Mouse (Mus musculus): ENCODE measurements at regions not wholly inside any gene's neighbourhood (a gene's known extent, or its start where the extent isn't known, plus 50 kb on each side); places are given as distances from the start of the nearest gene placed in this dataset.
A peak's percentile ranks its signal among the peaks of the same experiment; 100 is the strongest.
"Not testable (repeated sequence)": the region's sequence is repeated elsewhere in the genome, so short reads cannot be mapped to it uniquely, and the experiment has no call there.

- CTCF ChIA-PET: interaction anchor here (0.7 to 3.3 kb wide), 14 partner anchors 11 to 221 kb away, joined by 3 to 19 read pairs (median 4); no protein-coding TSS in a partner anchor
- H3K27me3 ChIP-seq: no peaks in the 10 kb centered on the region
- in situ Hi-C loops (cut with MboI; ENCODE audit: low pct_unique_long_range_greater_than_20kb): loop anchor here (5.0 kb wide), 4 partner anchors 54 to 414 kb away; no protein-coding TSS in a partner anchor
- no peak for ATAC-seq
- no peak for DNase-seq (ENCODE audit: low read depth, low spot score)
- no peak for TF ChIP-seq CTCF (IDR thresholded peaks at IDR 0.05)
- POLR2A ChIA-PET: interaction anchor here (0.7 to 1.1 kb wide), 2 partner anchors 216 to 414 kb away, joined by 4 to 6 read pairs; no protein-coding TSS in a partner anchor
Measured at GRCm38 (mm10) chr17:83972874-83973273, 125.1 kb upstream of the Haao start.

DNA sequence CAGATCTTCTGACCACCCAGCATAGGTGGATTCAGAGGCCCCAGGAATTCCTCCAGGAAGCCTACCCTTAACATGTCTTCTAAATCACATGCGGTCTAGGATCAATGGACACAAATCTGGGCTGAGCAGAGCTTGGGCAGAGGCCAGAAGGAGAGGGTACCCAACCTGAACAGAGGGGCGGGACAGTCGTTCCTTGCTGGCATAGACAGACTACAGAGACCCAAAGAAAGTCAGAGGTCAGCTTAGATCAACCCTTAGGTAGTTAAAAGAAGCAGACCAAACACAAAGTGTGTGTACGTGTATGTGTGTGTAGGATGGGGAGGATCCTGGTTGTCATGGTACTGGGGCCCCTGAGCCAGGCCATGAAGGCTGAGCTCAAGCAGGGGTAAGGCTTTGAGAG lies 124.7 kb upstream of the Haao start:
- ATAC-seq (no peak), DNase-seq (ENCODE audit: low read depth, low spot score) (no peak)
- ChIA-PET CTCF (interaction anchor here (0.7 to 3.3 kb wide), 14 partner anchors 11 to 221 kb away, joined by 3 to 19 read pairs (median 4); no protein-coding TSS in a partner anchor), POLR2A (no interaction called here)
- no peak for TF ChIP-seq CTCF (IDR thresholded peaks at IDR 0.05)
- in situ Hi-C loops (cut with MboI; ENCODE audit: low pct_unique_long_range_greater_than_20kb): loop anchor here (5.0 kb wide), 4 partner anchors 55 to 415 kb away; no protein-coding TSS in a partner anchor
- no peaks in the 10 kb centered on the region for H3K27me3 ChIP-seq

- ChIA-PET CTCF (interaction anchor here (1.0 to 3.3 kb wide), 7 partner anchors 24 to 219 kb away, joined by 3 to 19 read pairs (median 5); no protein-coding TSS in a partner anchor), POLR2A (no interaction called here)
- DNase-seq (ENCODE audit: low read depth, low spot score) (no peak), ATAC-seq (no peak)
- in situ Hi-C loops (cut with MboI; ENCODE audit: low pct_unique_long_range_greater_than_20kb): loop anchor here (5.0 kb wide), 4 partner anchors 55 to 415 kb away; no protein-coding TSS in a partner anchor
- H3K27me3 ChIP-seq: no peaks in the 10 kb centered on the region
- no peak for TF ChIP-seq CTCF (IDR thresholded peaks at IDR 0.05)
Measured at GRCm38 (mm10) chr17:83972026-83972425, 124.3 kb upstream of the Haao start.

DNA sequence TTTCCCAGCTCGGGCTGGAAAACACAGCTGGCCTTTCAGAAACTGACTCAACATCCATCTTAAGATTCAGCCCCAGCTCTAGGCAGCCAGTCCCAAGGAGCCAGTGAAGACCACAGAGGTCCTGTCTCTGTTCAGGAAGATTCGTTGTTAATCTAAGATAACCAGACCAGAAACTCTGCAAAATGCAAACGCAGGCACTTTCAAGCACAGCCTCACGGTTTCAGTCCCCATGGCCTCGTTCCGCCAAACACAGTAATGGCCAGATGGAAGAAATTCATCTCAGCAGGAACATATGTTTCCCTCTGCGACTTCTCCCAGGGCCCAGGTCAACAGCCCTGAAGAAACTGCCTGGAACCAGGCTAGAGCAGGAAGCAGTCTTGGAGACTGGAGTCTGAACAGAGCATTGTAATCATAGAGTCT lies 121.7 kb upstream of the Haao start:
- in situ Hi-C loops (cut with MboI; ENCODE audit: low pct_unique_long_range_greater_than_20kb): no loop called here
- CTCF ChIA-PET: interaction anchor here (0.9 to 1.8 kb wide), 3 partner anchors 9 to 66 kb away, joined by 3 to 4 read pairs (median 3); no protein-coding TSS in a partner anchor
- POLR2A ChIA-PET: no interaction called here
- H3K27me3 ChIP-seq: no peaks in the 10 kb centered on the region
- no peak for ATAC-seq
- DNase-seq (ENCODE audit: low read depth, low spot score): no peak
- no peak for TF ChIP-seq CTCF (IDR thresholded peaks at IDR 0.05)

- DNase-seq (ENCODE audit: low read depth, low spot score); H3K27me3 ChIP-seq; in situ Hi-C loops (cut with MboI; ENCODE audit: low pct_unique_long_range_greater_than_20kb); ATAC-seq: not testable (repeated sequence)
- CTCF ChIA-PET: interaction anchor here (0.9 kb wide), 1 partner anchor 50 kb away, joined by 3 read pairs; no protein-coding TSS in a partner anchor
- POLR2A ChIA-PET: interaction anchor here (0.9 kb wide), 1 partner anchor 72 kb away, joined by 3 read pairs; no protein-coding TSS in a partner anchor
Measured at GRCm38 (mm10) chr17:83968124-83968523, 120.4 kb upstream of the Haao start.

GRCm38 (mm10) chr17:83967007-83967406 lies 119.2 kb upstream of the Haao start:
- no peaks in the 10 kb centered on the region for H3K27me3 ChIP-seq
- POLR2A ChIA-PET: no interaction called here
- TF ChIP-seq CTCF (IDR thresholded peaks at IDR 0.05): no peak
- in situ Hi-C loops (cut with MboI; ENCODE audit: low pct_unique_long_range_greater_than_20kb): no loop called here
- DNase-seq (ENCODE audit: low read depth, low spot score): no peak
- CTCF ChIA-PET: no interaction called here
- ATAC-seq: no peak

DNA sequence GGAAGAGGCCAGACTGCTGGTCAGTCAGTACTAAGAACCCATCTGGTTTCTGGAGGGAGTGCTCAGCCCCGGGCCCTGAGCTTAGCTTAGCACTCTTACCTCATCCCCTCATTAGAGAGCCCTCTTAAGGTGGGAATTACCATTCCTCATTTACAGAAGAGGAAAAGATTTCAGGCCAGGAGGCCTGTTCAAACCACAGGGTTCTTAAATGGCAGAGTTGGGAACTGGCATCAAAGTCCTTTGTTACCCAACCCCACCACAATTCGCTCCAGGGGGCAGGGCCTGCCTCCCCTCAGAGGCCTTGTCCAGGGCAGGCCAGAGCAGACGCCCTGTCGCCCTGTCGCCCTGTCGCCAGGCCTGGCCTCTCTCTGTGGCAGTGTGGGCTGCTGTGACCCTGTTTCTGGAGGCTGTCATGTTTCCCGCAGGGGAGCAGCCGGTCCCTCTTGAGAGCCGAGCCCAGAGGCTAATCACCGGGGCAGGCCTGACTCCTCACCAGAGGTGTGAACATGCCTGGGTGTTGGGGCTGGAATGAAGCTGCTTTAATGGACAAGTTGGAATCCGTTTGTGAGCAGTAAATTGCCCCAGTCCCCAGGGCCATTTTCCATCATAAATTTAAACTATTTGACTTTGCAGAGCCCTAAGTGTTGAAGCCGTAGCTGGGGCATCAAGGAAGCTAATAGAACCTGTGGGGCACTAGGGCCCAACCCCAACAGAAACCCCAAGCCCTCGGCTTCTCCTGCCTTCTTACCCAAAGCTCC lies 116.9 kb upstream of the Haao start:
- no peak for TF ChIP-seq CTCF (IDR thresholded peaks at IDR 0.05)
- in situ Hi-C loops (cut with MboI; ENCODE audit: low pct_unique_long_range_greater_than_20kb): no loop called here
- H3K27me3 ChIP-seq: no peaks in the 10 kb centered on the region
- ChIA-PET POLR2A (no interaction called here), CTCF (interaction anchor here (1.0 to 1.1 kb wide), 2 partner anchors 62 to 64 kb away, joined by 3 to 4 read pairs; no protein-coding TSS in a partner anchor)
- DNase-seq (ENCODE audit: low read depth, low spot score) (peak; percentile 62), ATAC-seq (peak; percentile 55)

- DNase-seq (ENCODE audit: low read depth, low spot score) (no peak), ATAC-seq (no peak)
- TF ChIP-seq CTCF (IDR thresholded peaks at IDR 0.05): no peak
- in situ Hi-C loops (cut with MboI; ENCODE audit: low pct_unique_long_range_greater_than_20kb): no loop called here
- no peaks in the 10 kb centered on the region for H3K27me3 ChIP-seq
- POLR2A ChIA-PET: interaction anchor here (0.6 kb wide), 1 partner anchor 12 kb away, joined by 3 read pairs; no protein-coding TSS in a partner anchor
- CTCF ChIA-PET: no interaction called here
Measured at GRCm38 (mm10) chr17:83963561-83963960, 115.8 kb upstream of the Haao start.

GRCm38 (mm10) chr17:83962841-83963240 lies 115.1 kb upstream of the Haao start:
- no peak for DNase-seq (ENCODE audit: low read depth, low spot score)
- CTCF ChIA-PET: no interaction called here
- H3K27me3 ChIP-seq: no peaks in the 10 kb centered on the region
- POLR2A ChIA-PET: no interaction called here
- in situ Hi-C loops (cut with MboI; ENCODE audit: low pct_unique_long_range_greater_than_20kb): no loop called here
- ATAC-seq: no peak
- TF ChIP-seq CTCF (IDR thresholded peaks at IDR 0.05): no peak

GRCm38 (mm10) chr17:83962126-83962525 lies 114.4 kb upstream of the Haao start:
- ChIA-PET CTCF (interaction anchor here (1.3 to 1.7 kb wide), 3 partner anchors 11 to 66 kb away, joined by 3 to 5 read pairs (median 4); no protein-coding TSS in a partner anchor), POLR2A (no interaction called here)
- no peak for ATAC-seq
- in situ Hi-C loops (cut with MboI; ENCODE audit: low pct_unique_long_range_greater_than_20kb): no loop called here
- no peak for TF ChIP-seq CTCF (IDR thresholded peaks at IDR 0.05)
- DNase-seq (ENCODE audit: low read depth, low spot score): no peak
- no peaks in the 10 kb centered on the region for H3K27me3 ChIP-seq

DNA sequence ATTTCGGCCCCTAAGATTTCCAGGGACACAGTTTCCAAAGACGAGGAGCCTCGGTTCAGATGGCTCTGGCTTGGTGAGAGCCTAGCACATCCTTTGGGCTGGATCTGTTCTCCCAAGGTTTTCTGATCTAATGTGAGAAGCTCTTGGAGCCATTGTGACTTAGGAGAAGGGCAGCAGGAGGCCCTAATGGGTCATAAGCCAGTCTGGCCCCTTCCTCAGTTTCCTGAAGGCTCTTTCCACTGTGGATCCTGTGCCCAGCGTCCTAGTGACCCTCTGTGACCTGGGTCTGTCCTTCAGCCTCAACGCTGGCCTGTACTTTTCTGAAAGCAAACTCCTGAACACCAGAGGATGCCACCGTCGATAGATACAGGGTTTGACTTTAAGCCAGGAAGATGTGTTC lies 113.1 kb upstream of the Haao start:
- ATAC-seq (no peak), DNase-seq (ENCODE audit: low read depth, low spot score) (no peak)
- no peak for TF ChIP-seq CTCF (IDR thresholded peaks at IDR 0.05)
- POLR2A ChIA-PET: interaction anchor here (0.6 kb wide), 1 partner anchor 15 kb away, joined by 4 read pairs; no protein-coding TSS in a partner anchor
- CTCF ChIA-PET: interaction anchor here (0.7 to 1.7 kb wide), 5 partner anchors 9 to 65 kb away, joined by 3 to 5 read pairs (median 3); no protein-coding TSS in a partner anchor
- no peaks in the 10 kb centered on the region for H3K27me3 ChIP-seq
- in situ Hi-C loops (cut with MboI; ENCODE audit: low pct_unique_long_range_greater_than_20kb): no loop called here
